Comparison of ENCODE assay signal across 11 mouse cellular contexts in the genomic region with DNA sequence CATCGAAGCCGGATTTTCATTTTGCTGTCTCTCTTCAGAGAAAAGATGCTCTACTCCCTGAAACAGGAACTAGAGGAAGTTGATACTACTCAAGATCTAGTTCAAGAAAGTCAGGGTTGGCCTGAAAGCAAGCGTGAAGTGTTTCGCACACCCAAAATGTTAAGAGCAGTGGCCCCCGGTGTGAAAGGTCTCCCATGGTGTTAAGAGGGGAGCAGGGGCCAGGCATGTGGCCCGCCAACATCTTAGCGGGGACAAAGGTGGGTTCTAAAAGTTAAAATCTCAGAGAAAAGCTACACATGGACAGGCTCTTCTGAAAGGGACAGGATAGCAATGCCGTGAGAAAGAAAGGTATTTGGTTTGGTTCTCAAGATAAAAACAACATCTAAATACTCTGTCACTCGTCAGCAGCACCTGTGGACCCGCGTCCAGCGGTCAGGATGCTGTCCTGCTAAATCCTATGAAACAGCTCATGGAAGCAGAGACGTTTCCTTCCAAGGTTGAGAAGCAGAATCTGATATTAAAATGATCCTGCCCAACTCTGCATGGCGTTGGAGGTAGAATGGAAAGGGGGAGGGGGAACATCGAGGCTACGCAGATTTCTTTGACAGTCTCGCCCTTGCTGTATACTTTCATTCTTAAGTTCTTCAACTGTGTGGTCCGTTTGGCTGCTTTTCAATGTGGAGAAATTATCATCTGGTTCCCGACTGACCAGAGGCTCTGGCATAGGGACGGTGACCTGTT. TPM values are rescaled to one million over a fixed set of nuclear protein-coding genes. Genes with fewer than 3 reads are reported as not detected.
DNase-seq lines count a peak whose midpoint lies in the region; ATAC-seq and TF ChIP-seq lines count a peak whose summit lies in the region.
"Had no signal": no experiment of that assay in that cellular context is flagged by ENCODE, and none has a peak within 500 bp of the region (broad histone marks: within the 10 kb centered on the region; RNA-seq: fewer than 3 reads in every experiment).

No protein-coding gene starts in this region.

- TF ChIP-seq CTCF in hindbrain, postnatal 0 days (IDR thresholded peaks at IDR 0.05; ENCODE audit: low read depth), result no peak

- no peaks in the 10 kb centered on the region for H3K9me3 ChIP-seq in hindbrain, postnatal 0 days (ENCODE audit: low read length)
- H3K9me3 ChIP-seq in hindbrain, embryonic 16.5 days (ENCODE audit: control insufficient read depth, low read length), result no peaks in the 10 kb centered on the region
- H3K9me3 ChIP-seq in limb, embryonic 14.5 days (ENCODE audit: control insufficient read depth, low read length), result no peaks in the 10 kb centered on the region
- H3K9me3 ChIP-seq in neural tube, embryonic 15.5 days (replicated peaks), result no peaks in the 10 kb centered on the region

- H3K4me1 ChIP-seq in hindbrain, postnatal 0 days (ENCODE audit: insufficient read depth, low read length), result no peaks in the 10 kb centered on the region
- H3K4me1 ChIP-seq in hindbrain, embryonic 16.5 days (ENCODE audit: control insufficient read depth, insufficient read depth, low read depth, low read length), result no peaks in the 10 kb centered on the region
- no peaks in the 10 kb centered on the region for H3K4me1 ChIP-seq in limb, embryonic 14.5 days (ENCODE audit: control insufficient read depth, insufficient read depth, low read length)
- H3K4me1 ChIP-seq in neural tube, embryonic 15.5 days, result no peaks in the 10 kb centered on the region

- no peak overlapping the region for H3K27ac ChIP-seq in hindbrain, postnatal 0 days
- H3K27ac ChIP-seq in hindbrain, embryonic 16.5 days (ENCODE audit: low read depth, low read length), result no peak overlapping the region
- no peak overlapping the region for H3K27ac ChIP-seq in limb, embryonic 14.5 days (replicated peaks; ENCODE audit: low read depth, low read length)
- no peak overlapping the region for H3K27ac ChIP-seq in neural tube, embryonic 15.5 days (replicated peaks)

- H3K27me3 ChIP-seq in hindbrain, postnatal 0 days (ENCODE audit: insufficient read depth, low read length), result no peaks in the 10 kb centered on the region
- H3K27me3 ChIP-seq in hindbrain, embryonic 16.5 days (replicated peaks; ENCODE audit: control insufficient read depth, insufficient read depth, low read length), result no peaks in the 10 kb centered on the region
- H3K27me3 ChIP-seq in limb, embryonic 14.5 days (ENCODE audit: control insufficient read depth, insufficient read depth, low read length), result no peaks in the 10 kb centered on the region
- no peaks in the 10 kb centered on the region for H3K27me3 ChIP-seq in neural tube, embryonic 15.5 days (replicated peaks)

- H3K9ac ChIP-seq in hindbrain, postnatal 0 days (replicated peaks; ENCODE audit: low read length), result no peak overlapping the region
- H3K9ac ChIP-seq in hindbrain, embryonic 16.5 days (ENCODE audit: low read depth, low read length), result no peak overlapping the region
- H3K9ac ChIP-seq in limb, embryonic 14.5 days (ENCODE audit: low read depth, low read length, severe bottlenecking), result no peak overlapping the region
- no peak overlapping the region for H3K9ac ChIP-seq in neural tube, embryonic 15.5 days (replicated peaks)

- no peaks in the 10 kb centered on the region for H3K36me3 ChIP-seq in hindbrain, postnatal 0 days (ENCODE audit: insufficient read depth, low read length)
- no peaks in the 10 kb centered on the region for H3K36me3 ChIP-seq in hindbrain, embryonic 16.5 days (ENCODE audit: control insufficient read depth, insufficient read depth, low read length)
- no peaks in the 10 kb centered on the region for H3K36me3 ChIP-seq in limb, embryonic 14.5 days (ENCODE audit: control insufficient read depth, insufficient read depth, low read length)
- H3K36me3 ChIP-seq in neural tube, embryonic 15.5 days, result no peaks in the 10 kb centered on the region

- no peak overlapping the region for H3K4me3 ChIP-seq in hindbrain, postnatal 0 days (ENCODE audit: low read length)
- H3K4me3 ChIP-seq in hindbrain, embryonic 16.5 days (ENCODE audit: low read length), result no peak overlapping the region
- no peak overlapping the region for H3K4me3 ChIP-seq in limb, embryonic 14.5 days (replicated peaks; ENCODE audit: low read length)
- H3K4me3 ChIP-seq in neural tube, embryonic 15.5 days (replicated peaks), result no peak overlapping the region

- no peak for DNase-seq in hindbrain, postnatal 0 days (ENCODE audit: low spot score)
- DNase-seq in 416B (ENCODE audit: low read depth) (peak; percentile 61), MN1 (ENCODE audit: low spot score) (peak; percentile 35)
- DNase-seq in limb, embryonic 14.5 days (ENCODE audit: low spot score), result no peak
- no peak for DNase-seq in urinary bladder, adult 18-20 months (ENCODE audit: low spot score in 2 of 2)
- DNase-seq in left cerebral cortex, adult 8-10 months (ENCODE audit: low spot score in 2 of 2), result no peak

- 84% methylated on average over 20 of the region's 20 CpGs for WGBS in hindbrain, postnatal 0 days
- 80% methylated on average over 20 of the region's 20 CpGs for WGBS in hindbrain, embryonic 16.5 days
- WGBS in limb, embryonic 14.5 days, result 75% methylated on average over 20 of the region's 20 CpGs
- 81% methylated on average over 20 of the region's 20 CpGs for WGBS in neural tube, embryonic 15.5 days

- 0 out of 2 replicates have a peak overlapping the region, but pooled peaks have one; percentile 27 for H3K4me2 ChIP-seq in hindbrain, postnatal 0 days (ENCODE audit: low read depth, low read length)
- H3K4me2 ChIP-seq in hindbrain, embryonic 16.5 days (ENCODE audit: low read length), result no peak overlapping the region
- 0 out of 2 replicates have a peak overlapping the region, but pooled peaks have one; percentile 5 for H3K4me2 ChIP-seq in limb, embryonic 14.5 days (replicated peaks; ENCODE audit: low read depth, low read length, severe bottlenecking)
- H3K4me2 ChIP-seq in neural tube, embryonic 15.5 days, result no peak overlapping the region

- ATAC-seq in hindbrain, postnatal 0 days, result no peak
- no peak for ATAC-seq in hindbrain, embryonic 16.5 days
- no peak for ATAC-seq in limb, embryonic 14.5 days (ENCODE audit: low FRiP score, low read depth)
- no peak for ATAC-seq in neural tube, embryonic 15.5 days (ENCODE audit: low FRiP score)

- TF ChIP-seq POLR2A in limb, embryonic 14.5 days (IDR thresholded peaks at IDR 0.05; ENCODE audit: borderline replicate concordance, extremely low read depth, insufficient read depth, insufficient read length), result no peak

RNA-seq across cellular contexts. Expression of a gene that starts 30.0 kb away (rescaled TPM):
- total RNA-seq in hindbrain, postnatal 0 days (2014; rRNA removed), result 20.1 and 28.2 TPM in 2 replicates
- 55.0 and 56.0 TPM in 2 replicates for polyA plus RNA-seq in hindbrain, postnatal 0 days (2015; fragmentation: Nextera tagmentation; extraction: Ambion mirVana)
- 48.0 and 51.0 TPM in 2 replicates for polyA plus RNA-seq in hindbrain, embryonic 16.5 days (2015; fragmentation: Nextera tagmentation; extraction: Ambion mirVana)
- 11.5 and 15.6 TPM in 2 replicates for polyA plus RNA-seq in limb, embryonic 14.5 days (2012; rRNA removed)
- polyA plus RNA-seq in limb, embryonic 14.5 days (2014; fragmentation: Nextera tagmentation; extraction: Ambion mirVana), result 28.4 and 32.2 TPM in 2 replicates
- polyA plus RNA-seq in neural tube, embryonic 15.5 days (2015; fragmentation: Nextera tagmentation; extraction: Ambion mirVana), result 48.0 and 50.4 TPM in 2 replicates
- 10 to 100 TPM; 59.5 to 66.8 (median 64.2) TPM for total RNA-seq in left cerebral cortex, adult 8-10 months (2022)

RNA-seq across cellular contexts. Expression of a gene that starts 30.1 kb away (rescaled TPM):
- total RNA-seq in hindbrain, postnatal 0 days (2014; rRNA removed), result 46.5 and 47.3 TPM in 2 replicates
- polyA plus RNA-seq in hindbrain, postnatal 0 days (2015; fragmentation: Nextera tagmentation; extraction: Ambion mirVana), result 86.7 and 93.3 TPM in 2 replicates
- 94.0 and 94.8 TPM in 2 replicates for polyA plus RNA-seq in hindbrain, embryonic 16.5 days (2015; fragmentation: Nextera tagmentation; extraction: Ambion mirVana)
- 71.1 and 74.9 TPM in 2 replicates for polyA plus RNA-seq in limb, embryonic 14.5 days (2012; rRNA removed)
- 104 and 105 TPM in 2 replicates for polyA plus RNA-seq in limb, embryonic 14.5 days (2014; fragmentation: Nextera tagmentation; extraction: Ambion mirVana)
- 93.0 and 95.2 TPM in 2 replicates for polyA plus RNA-seq in neural tube, embryonic 15.5 days (2015; fragmentation: Nextera tagmentation; extraction: Ambion mirVana)
- 10 to 100 TPM; 24.1 to 27.8 (median 24.8) TPM for total RNA-seq in left cerebral cortex, adult 8-10 months (2022)

RNA-seq across cellular contexts. Expression of a gene that starts 35.8 kb away (rescaled TPM):
- 8.7 and 17.3 TPM in 2 replicates for total RNA-seq in hindbrain, postnatal 0 days (2014; rRNA removed)
- 5.4 and 6.7 TPM in 2 replicates for polyA plus RNA-seq in hindbrain, postnatal 0 days (2015; fragmentation: Nextera tagmentation; extraction: Ambion mirVana)
- 7.7 and 9.7 TPM in 2 replicates for polyA plus RNA-seq in hindbrain, embryonic 16.5 days (2015; fragmentation: Nextera tagmentation; extraction: Ambion mirVana)
- polyA plus RNA-seq in limb, embryonic 14.5 days (2012; rRNA removed), result 14.2 and 18.2 TPM in 2 replicates
- 20.1 and 20.2 TPM in 2 replicates for polyA plus RNA-seq in limb, embryonic 14.5 days (2014; fragmentation: Nextera tagmentation; extraction: Ambion mirVana)
- 6.6 and 22.3 TPM in 2 replicates for polyA plus RNA-seq in neural tube, embryonic 15.5 days (2015; fragmentation: Nextera tagmentation; extraction: Ambion mirVana)
- total RNA-seq in left cerebral cortex, adult 8-10 months (2022), result 1 to 10 TPM; 6.4 to 8.9 (median 8.6) TPM

RNA-seq across cellular contexts. Expression of a gene that starts 50.0 kb away (rescaled TPM):
- not detected in 2 replicates for total RNA-seq in hindbrain, postnatal 0 days (2014; rRNA removed)
- not detected in 2 replicates for polyA plus RNA-seq in hindbrain, postnatal 0 days (2015; fragmentation: Nextera tagmentation; extraction: Ambion mirVana)
- not detected in 2 replicates for polyA plus RNA-seq in hindbrain, embryonic 16.5 days (2015; fragmentation: Nextera tagmentation; extraction: Ambion mirVana)
- 0.08 TPM in 1 of 2 replicates, not detected in the other for polyA plus RNA-seq in limb, embryonic 14.5 days (2012; rRNA removed)
- 0.19 TPM in 1 of 2 replicates, not detected in the other for polyA plus RNA-seq in limb, embryonic 14.5 days (2014; fragmentation: Nextera tagmentation; extraction: Ambion mirVana)
- polyA plus RNA-seq in neural tube, embryonic 15.5 days (2015; fragmentation: Nextera tagmentation; extraction: Ambion mirVana), result 1.6 TPM in 1 of 2 replicates, not detected in the other
- not detected for total RNA-seq in left cerebral cortex, adult 8-10 months (2022)
- total RNA-seq: gastrocnemius, adult 8-10 months; left cerebral cortex, postnatal 14 days; neutrophil, adult 5-6 weeks had no signal

RNA-seq across cellular contexts. Expression of a gene that starts 50.5 kb away (rescaled TPM):
- total RNA-seq in hindbrain, postnatal 0 days (2014; rRNA removed), result 21.7 and 22.5 TPM in 2 replicates
- polyA plus RNA-seq in hindbrain, postnatal 0 days (2015; fragmentation: Nextera tagmentation; extraction: Ambion mirVana), result 21.8 TPM in 2 replicates
- polyA plus RNA-seq in hindbrain, embryonic 16.5 days (2015; fragmentation: Nextera tagmentation; extraction: Ambion mirVana), result 24.9 and 29.9 TPM in 2 replicates
- polyA plus RNA-seq in limb, embryonic 14.5 days (2012; rRNA removed), result 26.5 and 28.4 TPM in 2 replicates
- 35.8 and 36.1 TPM in 2 replicates for polyA plus RNA-seq in limb, embryonic 14.5 days (2014; fragmentation: Nextera tagmentation; extraction: Ambion mirVana)
- polyA plus RNA-seq in neural tube, embryonic 15.5 days (2015; fragmentation: Nextera tagmentation; extraction: Ambion mirVana), result 23.1 and 26.7 TPM in 2 replicates
- total RNA-seq in left cerebral cortex, adult 8-10 months (2022), result 10 to 100 TPM; 27.4 to 28.2 (median 27.8) TPM

Comparison
In these comparisons a context has a peak if more than half of its experiments do, and no peak if none do; other contexts are left out.
1. H3K4me2 ChIP-seq: peak in hindbrain, postnatal 0 days (single experiment) and limb, embryonic 14.5 days (single experiment); none in hindbrain, embryonic 16.5 days (single experiment) and neural tube, embryonic 15.5 days (single experiment).
2. DNase-seq: peak in 416B (single experiment) and MN1 (single experiment); none in hindbrain, postnatal 0 days (single experiment), limb, embryonic 14.5 days (single experiment), urinary bladder, adult 18-20 months (0 of 2) and left cerebral cortex, adult 8-10 months (0 of 2).